Comparison of ENCODE assay signal across 23 mouse cellular contexts in genomic region chr4:101135909-101136308, GRCm38 (mm10).
DNase-seq lines count a peak whose midpoint lies in the region; ATAC-seq lines count a peak whose summit lies in the region.
"Had no signal": no experiment of that assay in that cellular context is flagged by ENCODE, and none has a peak within 500 bp of the region (broad histone marks: within the 10 kb centered on the region; RNA-seq: fewer than 3 reads in every experiment).

No protein-coding gene starts in this region.

- no peaks in the 10 kb centered on the region for H3K9me3 ChIP-seq in forebrain, embryonic 10.5 days
- H3K9me3 ChIP-seq in forebrain, embryonic 12.5 days: no peaks in the 10 kb centered on the region
- no peaks in the 10 kb centered on the region for H3K9me3 ChIP-seq in midbrain, embryonic 10.5 days (replicated peaks)
- H3K9me3 ChIP-seq in midbrain, embryonic 16.5 days (replicated peaks; ENCODE audit: control insufficient read depth, low read length, poor library complexity, severe bottlenecking): no peaks in the 10 kb centered on the region
- H3K9me3 ChIP-seq: embryonic facial prominence, embryonic 10.5 days; embryonic facial prominence, embryonic 12.5 days; forebrain, embryonic 13.5 days; forebrain, embryonic 15.5 days; G1E had no signal

- no peaks in the 10 kb centered on the region for H3K27me3 ChIP-seq in forebrain, embryonic 10.5 days (ENCODE audit: poor library complexity, severe bottlenecking)
- H3K27me3 ChIP-seq in forebrain, embryonic 12.5 days: no peaks in the 10 kb centered on the region
- H3K27me3 ChIP-seq in midbrain, embryonic 10.5 days (ENCODE audit: low read depth, poor library complexity, severe bottlenecking): no peaks in the 10 kb centered on the region
- no peaks in the 10 kb centered on the region for H3K27me3 ChIP-seq in midbrain, embryonic 16.5 days (ENCODE audit: control insufficient read depth, insufficient read depth, low read depth, low read length)
- H3K27me3 ChIP-seq: CH12.LX; embryonic facial prominence, embryonic 12.5 days; forebrain, embryonic 13.5 days; forebrain, embryonic 15.5 days; Patski had no signal

- H3K9ac ChIP-seq in forebrain, embryonic 12.5 days: no peak overlapping the region
- no peak overlapping the region for H3K9ac ChIP-seq in midbrain, embryonic 16.5 days (ENCODE audit: low read depth, low read length)
- H3K9ac ChIP-seq: embryonic facial prominence, embryonic 12.5 days; forebrain, embryonic 13.5 days; forebrain, embryonic 15.5 days; forebrain, postnatal 0 days had no signal

- no peak overlapping the region for H3K4me2 ChIP-seq in forebrain, embryonic 12.5 days
- no peak overlapping the region for H3K4me2 ChIP-seq in midbrain, embryonic 16.5 days (ENCODE audit: low read length)
- H3K4me2 ChIP-seq: embryonic facial prominence, embryonic 12.5 days; forebrain, embryonic 13.5 days; forebrain, embryonic 15.5 days had no signal

- 0 out of 2 replicates have a peak overlapping the region, but pooled peaks have one; percentile 48 for H3K27ac ChIP-seq in forebrain, embryonic 10.5 days
- no peak overlapping the region for H3K27ac ChIP-seq in forebrain, embryonic 12.5 days
- H3K27ac ChIP-seq in midbrain, embryonic 10.5 days (replicated peaks): 0 out of 2 replicates have a peak overlapping the region, but pooled peaks have one; percentile 23
- no peak overlapping the region for H3K27ac ChIP-seq in midbrain, embryonic 16.5 days (ENCODE audit: low read length)
- H3K27ac ChIP-seq: embryonic facial prominence, embryonic 10.5 days; embryonic facial prominence, embryonic 12.5 days; forebrain, embryonic 13.5 days; forebrain, embryonic 15.5 days had no signal

- H3K36me3 ChIP-seq in forebrain, embryonic 10.5 days (replicated peaks): peaks cover 29% of the 10 kb centered on the region
- no peaks in the 10 kb centered on the region; the same call in none of the 2 replicates for H3K36me3 ChIP-seq in forebrain, embryonic 12.5 days (replicated peaks)
- peaks cover 23% of the 10 kb centered on the region for H3K36me3 ChIP-seq in midbrain, embryonic 10.5 days
- no peaks in the 10 kb centered on the region for H3K36me3 ChIP-seq in midbrain, embryonic 16.5 days (ENCODE audit: control insufficient read depth, insufficient read depth, low read length)
- H3K36me3 ChIP-seq: forebrain, embryonic 15.5 days; G1E had no signal

- 93% methylated on average over 14 of the region's 14 CpGs for WGBS in forebrain, embryonic 10.5 days
- WGBS in forebrain, embryonic 12.5 days: 94% methylated on average over 14 of the region's 14 CpGs
- WGBS in midbrain, embryonic 10.5 days: 93% methylated on average over 14 of the region's 14 CpGs
- 89% methylated on average over 14 of the region's 14 CpGs for WGBS in midbrain, embryonic 16.5 days

- ATAC-seq in forebrain, embryonic 12.5 days (ENCODE audit: low FRiP score): no peak
- no peak for ATAC-seq in midbrain, embryonic 16.5 days
- ATAC-seq: activated CD4-positive, CD25-positive, alpha-beta regulatory T cell, adult 4 months; CD4-positive, CD25-positive, alpha-beta regulatory T cell, adult 4 months; forebrain, embryonic 13.5 days; forebrain, embryonic 15.5 days; forebrain, postnatal 0 days; Patski had no signal

- no peaks in the 10 kb centered on the region for H3K4me1 ChIP-seq in forebrain, embryonic 10.5 days
- no peaks in the 10 kb centered on the region for H3K4me1 ChIP-seq in forebrain, embryonic 12.5 days
- no peaks in the 10 kb centered on the region for H3K4me1 ChIP-seq in midbrain, embryonic 10.5 days
- no peaks in the 10 kb centered on the region for H3K4me1 ChIP-seq in midbrain, embryonic 16.5 days (ENCODE audit: control insufficient read depth, insufficient read depth, low read length)
- H3K4me1 ChIP-seq: embryonic facial prominence, embryonic 10.5 days; embryonic facial prominence, embryonic 12.5 days; forebrain, embryonic 13.5 days; forebrain, embryonic 15.5 days had no signal

- H3K4me3 ChIP-seq in forebrain, embryonic 10.5 days: no peak overlapping the region
- no peak overlapping the region for H3K4me3 ChIP-seq in forebrain, embryonic 12.5 days (replicated peaks)
- no peak overlapping the region for H3K4me3 ChIP-seq in midbrain, embryonic 10.5 days
- H3K4me3 ChIP-seq in midbrain, embryonic 16.5 days (ENCODE audit: low read depth, low read length): no peak overlapping the region
- H3K4me3 ChIP-seq: embryonic facial prominence, embryonic 10.5 days; embryonic facial prominence, embryonic 12.5 days; forebrain, embryonic 13.5 days; forebrain, embryonic 15.5 days had no signal

- peak; percentile 34 to 51 for DNase-seq in cerebellum, postnatal 10 days
- no peak for DNase-seq in cerebellum, adult 11-12 months
- DNase-seq in forebrain, embryonic 10.5 days (ENCODE audit: extremely low spot score, low spot score): no peak
- no peak for DNase-seq in midbrain, embryonic 10.5 days (ENCODE audit: low spot score)
- DNase-seq: adrenal gland, adult 8-10 months; adrenal gland, postnatal 14 days; adrenal gland, postnatal 36 days; B cell, adult 2 months; cerebellum, adult 18-20 months; cerebellum, adult 9-10 months; cerebellum, postnatal 25 days; forebrain, postnatal 0 days had no signal

Comparison
In these comparisons a context has a peak if more than half of its experiments do, and no peak if none do; other contexts are left out.
1. DNase-seq: peak in cerebellum, postnatal 10 days (2 of 2); none in cerebellum, adult 11-12 months (single experiment), forebrain, embryonic 10.5 days (single experiment) and midbrain, embryonic 10.5 days (single experiment).
2. H3K27ac ChIP-seq: peak in forebrain, embryonic 10.5 days (single experiment) and midbrain, embryonic 10.5 days (single experiment); none in forebrain, embryonic 12.5 days (single experiment) and midbrain, embryonic 16.5 days (single experiment).